Mouse (Mus musculus) heart, adult 2 months (tissue): ENCODE results near the gene Zfp78. TPM values are rescaled to one million over a fixed set of nuclear protein-coding genes. Genes with fewer than 3 reads are reported as not detected.
A peak's percentile ranks its signal among the peaks of the same experiment; 100 is the strongest.

Experiments
- DNase-seq, 2 experiments: peaks; one replicate each; pipeline ENCODE4 v3.0.0; 2021
- H3K27ac ChIP-seq: fragments of 200-600 bp; 2 replicates; pipeline ENCODE4 v1.8.1; 2022
- H3K27me3 ChIP-seq: fragments of 200-500 bp; 2 replicates; pipeline ENCODE4 v1.6.1; 2012; ENCODE audit warnings: mild to moderate bottlenecking, low read length, inconsistent platforms, mixed read lengths; ENCODE audit not compliant: control insufficient read depth, insufficient read depth
- H3K36me3 ChIP-seq: fragments of 200-500 bp; 2 replicates; pipeline ENCODE4 v1.6.1; 2012; ENCODE audit warnings: low read length, inconsistent platforms; ENCODE audit not compliant: control insufficient read depth, insufficient read depth
- H3K4me1 ChIP-seq: fragments of 200-500 bp; 2 replicates; pipeline ENCODE4 v1.6.1; 2011; ENCODE audit warnings: low read length; ENCODE audit not compliant: control insufficient read depth, insufficient read depth
- H3K4me3 ChIP-seq: fragments of 200-600 bp; 2 replicates; pipeline ENCODE4 v1.8.1; 2022
- H3K79me2 ChIP-seq: fragments of 200-500 bp; replicated peaks from 2 replicates; pipeline ENCODE4 v1.6.1; 2012; ENCODE audit warnings: mild to moderate bottlenecking, inconsistent platforms, low read length, moderate library complexity, mixed read lengths; ENCODE audit not compliant: control insufficient read depth, insufficient read depth
- H3K9ac ChIP-seq: fragments of 200-500 bp; 2 replicates; pipeline ENCODE4 v1.6.1; 2012; ENCODE audit warnings: low read depth, mild to moderate bottlenecking, control low read depth, inconsistent platforms, low read length, mixed read lengths
- CTCF ChIP-seq: fragments of 200-600 bp; IDR thresholded peaks from 2 replicates; pipeline ENCODE4 v1.8.1; 2022; ENCODE audit warnings: antibody characterized with exemption, mild to moderate bottlenecking, moderate library complexity
- EP300 ChIP-seq: fragments of 200-500 bp; IDR thresholded peaks from 2 replicates; pipeline ENCODE4 v1.6.1; 2011; ENCODE audit warnings: low read depth, low read length, control low read depth; ENCODE audit not compliant: insufficient read depth
- POLR2A ChIP-seq: fragments of 200-500 bp; IDR thresholded peaks from 2 replicates; pipeline ENCODE4 v1.6.1; 2011; ENCODE audit warnings: mild to moderate bottlenecking, low read depth, low read length, control low read depth; ENCODE audit not compliant: insufficient read depth
- WGBS: fragments of 180-500 bp; shearing (Covaris S2); methylation state at CpG from one replicate; pipeline ENCODE4 v1.1.7; 2018; 5-methylcytosine and 5-hydroxymethylcytosine counted together
- intact Hi-C: fragments of 180-260 bp; cut with DNase I; formaldehyde crosslinking; loops from one replicate; pipeline ENCODE4 v1.15.1; 2025
- polyA plus RNA-seq: library from polyadenylated mRNA; depleted of rRNA; stranded (reverse); fragments of >200 nt; gene quantifications from 2 replicates; pipeline ENCODE4 v1.2.3, GENCODE M21; 2012; rRNA removed
- total RNA-seq, 2 experiments: library from RNA; stranded (reverse); gene quantifications; 2 replicates each; pipeline ENCODE4 v1.2.3; 2021

Gene Zfp78
- total and polyA plus RNA-seq, 3 experiments = 0.49 to 3.4 (median 1.6) TPM

DNA sequence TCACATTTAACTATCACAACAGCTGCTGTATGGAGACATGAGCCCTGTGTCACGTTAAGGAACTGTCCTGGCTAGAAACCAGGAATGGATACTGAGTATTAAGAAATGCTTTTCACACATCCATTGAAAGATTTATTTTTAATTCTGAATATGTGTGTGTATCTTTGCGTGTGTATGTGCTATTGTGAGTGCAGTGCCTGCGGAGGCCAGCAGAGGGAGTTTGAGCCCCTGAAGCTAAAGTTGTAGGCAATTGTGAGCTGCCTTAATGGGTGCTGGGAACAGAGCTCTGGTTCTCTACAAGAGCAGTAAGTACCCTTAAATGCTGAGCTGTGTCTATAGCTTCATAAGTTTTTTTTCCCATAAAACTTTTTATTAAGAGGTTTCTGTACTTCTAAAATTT is 66.3 kb downstream of the Zfp78 start:
- Histone ChIP-seq H3K9ac (no peak overlapping the region), H3K4me3 (no peak overlapping the region), H3K79me2 (no peaks in the 10 kb centered on the region), H3K4me1 (no peaks in the 10 kb centered on the region), H3K27ac (no peak overlapping the region), H3K36me3 (no peaks in the 10 kb centered on the region), H3K27me3 (no peaks in the 10 kb centered on the region)
- WGBS = 80% methylated on average over 3 of the region's 3 CpGs
- DNase-seq = no peak
- TF ChIP-seq CTCF (peak; percentile 11; the same call in 1 of the 2 replicates), EP300 (no peak)
- intact Hi-C loops = no loop called here

DNA sequence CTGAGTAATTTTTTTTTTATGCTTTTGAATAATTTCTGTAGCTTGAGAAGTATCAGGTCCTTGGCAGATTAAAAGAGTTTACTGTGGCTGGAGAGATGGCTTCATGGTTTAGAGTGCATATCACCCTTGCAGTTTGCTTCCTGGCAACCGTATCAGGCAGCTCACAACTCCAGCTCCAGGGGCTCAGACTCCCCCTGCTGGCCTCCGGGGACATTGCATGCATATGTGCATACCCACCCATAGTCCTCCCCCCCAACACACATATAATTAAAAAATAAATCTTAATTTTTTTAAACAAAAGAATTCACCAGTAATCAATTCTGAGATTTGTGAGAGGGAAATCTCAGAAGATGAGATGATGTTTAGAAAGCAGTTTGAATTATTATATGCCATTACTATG is 67.3 kb downstream of the Zfp78 start:
- TF ChIP-seq CTCF (peak; percentile 73), POLR2A (no peak)
- no peaks in the 10 kb centered on the region for H3K27me3 ChIP-seq
- DNase-seq = peak in 1 of 2 experiments; percentile 35
- H3K4me1 ChIP-seq = no peaks in the 10 kb centered on the region
- intact Hi-C loops = loop anchor here (1.0 to 10.0 kb wide), 3 partner anchors 71 to 487 kb away; partner anchors contain the start of gene Zim1
- 15% methylated on average over 2 of the region's 2 CpGs for WGBS
- no peak overlapping the region for H3K27ac ChIP-seq
- H3K79me2 ChIP-seq = no peaks in the 10 kb centered on the region
- no peak overlapping the region for H3K4me3 ChIP-seq
- H3K36me3 ChIP-seq = no peaks in the 10 kb centered on the region
- H3K9ac ChIP-seq = no peak overlapping the region

Other genes with a start within 250 kb of the Zfp78 start
- 10 to 100 TPM; 28.4 to 35.2 TPM for gene Zfp787, start 207.3 kb upstream of the Zfp78 start, total RNA-seq
- 29.6 and 32.5 TPM in 2 replicates for gene Zfp787, start 207.3 kb upstream of the Zfp78 start, polyA plus RNA-seq
- gene Zfp444, start 191.1 kb upstream of the Zfp78 start, total RNA-seq = 10 to 100 TPM; 11.0 to 12.7 TPM
- gene Zfp444, start 191.1 kb upstream of the Zfp78 start, polyA plus RNA-seq = 8.1 and 10.9 TPM in 2 replicates
- not detected for gene Galp, start 166.2 kb upstream of the Zfp78 start, total RNA-seq
- not detected in 2 replicates for gene Galp, start 166.2 kb upstream of the Zfp78 start, polyA plus RNA-seq
- not detected for gene Zscan5b, start 141.0 kb upstream of the Zfp78 start, total RNA-seq
- gene Zscan5b, start 141.0 kb upstream of the Zfp78 start, polyA plus RNA-seq = not detected in 2 replicates
- not detected for gene Epp13, start 110.6 kb upstream of the Zfp78 start, total RNA-seq
- not detected in 2 replicates for gene Epp13, start 110.6 kb upstream of the Zfp78 start, polyA plus RNA-seq
- gene Zfp667, start 76.7 kb upstream of the Zfp78 start, total RNA-seq = 1 to 10 TPM; 3.6 to 4.6 TPM
- 0.96 and 2.3 TPM in 2 replicates for gene Zfp667, start 76.7 kb upstream of the Zfp78 start, polyA plus RNA-seq
- gene Zfp583, start 32.0 kb upstream of the Zfp78 start, total RNA-seq = 1 to 10 TPM; 1.4 to 3.2 TPM
- 1.2 and 1.7 TPM in 2 replicates for gene Zfp583, start 32.0 kb upstream of the Zfp78 start, polyA plus RNA-seq
- under 1 TPM; 0.20 to 0.52 TPM for gene Gm3854, start 19.5 kb upstream of the Zfp78 start, total RNA-seq
- gene Gm3854, start 19.5 kb upstream of the Zfp78 start, polyA plus RNA-seq = 0.08 and 0.12 TPM in 2 replicates
- 1 to 10 TPM; 1.8 to 2.8 TPM for gene Zfp28, start 20.0 kb downstream of the Zfp78 start, total RNA-seq
- 2.6 and 4.1 TPM in 2 replicates for gene Zfp28, start 20.0 kb downstream of the Zfp78 start, polyA plus RNA-seq
- not detected for gene Smim17, start 35.4 kb downstream of the Zfp78 start, total RNA-seq
- not detected in 2 replicates for gene Smim17, start 35.4 kb downstream of the Zfp78 start, polyA plus RNA-seq
- gene Gm20715, start 47.0 kb downstream of the Zfp78 start, total RNA-seq = not detected
- gene Gm20715, start 47.0 kb downstream of the Zfp78 start, polyA plus RNA-seq = not detected in 2 replicates
- gene Olfr1344, start 75.4 kb downstream of the Zfp78 start, total RNA-seq = not detected
- 0.15 TPM in 1 of 2 replicates, not detected in the other for gene Olfr1344, start 75.4 kb downstream of the Zfp78 start, polyA plus RNA-seq
- not detected for gene Olfr1336, start 92.9 kb downstream of the Zfp78 start, total RNA-seq
- gene Olfr1336, start 92.9 kb downstream of the Zfp78 start, polyA plus RNA-seq = not detected in 2 replicates
- gene Olfr1346, start 103.8 kb downstream of the Zfp78 start, total RNA-seq = not detected
- gene Olfr1346, start 103.8 kb downstream of the Zfp78 start, polyA plus RNA-seq = not detected in 2 replicates
- gene Olfr5, start 123.7 kb downstream of the Zfp78 start, total RNA-seq = not detected
- not detected in 2 replicates for gene Olfr5, start 123.7 kb downstream of the Zfp78 start, polyA plus RNA-seq
- not detected for gene Olfr1347, start 136.5 kb downstream of the Zfp78 start, total RNA-seq
- not detected in 2 replicates for gene Olfr1347, start 136.5 kb downstream of the Zfp78 start, polyA plus RNA-seq
- not detected for gene Olfr1348, start 145.5 kb downstream of the Zfp78 start, total RNA-seq
- not detected in 2 replicates for gene Olfr1348, start 145.5 kb downstream of the Zfp78 start, polyA plus RNA-seq
- gene Olfr1349, start 159.7 kb downstream of the Zfp78 start, total RNA-seq = not detected
- not detected in 2 replicates for gene Olfr1349, start 159.7 kb downstream of the Zfp78 start, polyA plus RNA-seq
- not detected for gene Olfr1350, start 201.6 kb downstream of the Zfp78 start, total RNA-seq
- gene Olfr1350, start 201.6 kb downstream of the Zfp78 start, polyA plus RNA-seq = not detected in 2 replicates